Comparison of ENCODE assay signal across 14 mouse cellular contexts in genomic region chr12:21153279-21153707, GRCm38 (mm10).
DNase-seq lines count a peak whose midpoint lies in the region; ATAC-seq and TF ChIP-seq lines count a peak whose summit lies in the region.
"Had no signal": no experiment of that assay in that cellular context is flagged by ENCODE, and none has a peak within 500 bp of the region (broad histone marks: within the 10 kb centered on the region; RNA-seq: fewer than 3 reads in every experiment).

No protein-coding gene starts in this region.

- H3K9me3 ChIP-seq in midbrain, postnatal 0 days (ENCODE audit: low read length) = no peaks in the 10 kb centered on the region
- H3K9me3 ChIP-seq in midbrain, embryonic 11.5 days (ENCODE audit: control insufficient read depth, low read length) = no peaks in the 10 kb centered on the region
- H3K9me3 ChIP-seq: heart, embryonic 10.5 days; hindbrain, embryonic 15.5 days; limb, embryonic 13.5 days had no signal

- H3K27me3 ChIP-seq in midbrain, postnatal 0 days (ENCODE audit: insufficient read depth, low read length) = no peaks in the 10 kb centered on the region
- H3K27me3 ChIP-seq in midbrain, embryonic 11.5 days (ENCODE audit: control insufficient read depth, insufficient read depth, low read length) = no peaks in the 10 kb centered on the region
- H3K27me3 ChIP-seq: hindbrain, embryonic 15.5 days; limb, embryonic 13.5 days had no signal

- no peak overlapping the region for H3K4me3 ChIP-seq in midbrain, postnatal 0 days (ENCODE audit: low read depth, low read length)
- H3K4me3 ChIP-seq in midbrain, embryonic 11.5 days (ENCODE audit: low read depth, low read length) = no peak overlapping the region
- H3K4me3 ChIP-seq: heart, embryonic 10.5 days; hindbrain, embryonic 15.5 days; limb, embryonic 13.5 days; myocyte had no signal

- ATAC-seq in frontal cortex, adult (ENCODE audit: low TSS enrichment) = peak; percentile 89
- no peak for ATAC-seq in midbrain, postnatal 0 days (ENCODE audit: low FRiP score)
- no peak for ATAC-seq in midbrain, embryonic 11.5 days (ENCODE audit: low FRiP score)
- ATAC-seq: CD4-positive, CD25-positive, alpha-beta regulatory T cell, adult 4 months had no signal

- H3K4me1 ChIP-seq in midbrain, postnatal 0 days (ENCODE audit: insufficient read depth, low read length) = peaks cover 5% of the 10 kb centered on the region; the same call in 1 of the 2 replicates
- peaks cover 2% of the 10 kb centered on the region; the same call in 1 of the 2 replicates for H3K4me1 ChIP-seq in midbrain, embryonic 11.5 days (ENCODE audit: control insufficient read depth, insufficient read depth, low read length)

- TF ChIP-seq CTCF in midbrain, postnatal 0 days (IDR thresholded peaks at IDR 0.05) = no peak

- no peak for DNase-seq in frontal cortex, postnatal 25 days (ENCODE audit: low spot score in 2 of 2)
- no peak for DNase-seq in midbrain, postnatal 0 days (ENCODE audit: low spot score)
- no peak for DNase-seq in midbrain, embryonic 11.5 days (ENCODE audit: low spot score, missing footprints)
- peak; percentile 61 for DNase-seq in layer of hippocampus, adult 9-10 months (ENCODE audit: low spot score)
- peak; percentile 83 for DNase-seq in telencephalon, adult 2 months (ENCODE audit: low read depth, low spot score)
- DNase-seq in urinary bladder, postnatal 14 days (ENCODE audit: low spot score) = no peak
- DNase-seq: lung, adult 18-20 months had no signal

- H3K36me3 ChIP-seq in midbrain, postnatal 0 days (ENCODE audit: insufficient read depth, low read length) = no peaks in the 10 kb centered on the region
- no peaks in the 10 kb centered on the region for H3K36me3 ChIP-seq in midbrain, embryonic 11.5 days (ENCODE audit: control insufficient read depth, insufficient read depth, low read length)
- H3K36me3 ChIP-seq: heart, embryonic 10.5 days; hindbrain, embryonic 15.5 days; limb, embryonic 13.5 days had no signal

- H3K4me2 ChIP-seq in midbrain, postnatal 0 days (ENCODE audit: low read depth, low read length, poor library complexity, severe bottlenecking) = no peak overlapping the region
- no peak overlapping the region for H3K4me2 ChIP-seq in midbrain, embryonic 11.5 days
- H3K4me2 ChIP-seq: hindbrain, embryonic 15.5 days; limb, embryonic 13.5 days had no signal

- 71% methylated on average over 8 of the region's 8 CpGs for WGBS in midbrain, postnatal 0 days
- WGBS in midbrain, embryonic 11.5 days = 86% methylated on average over 8 of the region's 8 CpGs

- H3K9ac ChIP-seq in midbrain, postnatal 0 days (replicated peaks; ENCODE audit: low read length, poor library complexity, severe bottlenecking) = no peak overlapping the region
- no peak overlapping the region for H3K9ac ChIP-seq in midbrain, embryonic 11.5 days (ENCODE audit: low read length)
- H3K9ac ChIP-seq: hindbrain, embryonic 15.5 days; limb, embryonic 13.5 days had no signal

- H3K27ac ChIP-seq in midbrain, postnatal 0 days (ENCODE audit: low read depth, low read length) = 0 out of 2 replicates have a peak overlapping the region, but pooled peaks have one; percentile 18
- no peak overlapping the region for H3K27ac ChIP-seq in midbrain, embryonic 11.5 days (ENCODE audit: low read depth, low read length)
- H3K27ac ChIP-seq: heart, embryonic 10.5 days; hindbrain, embryonic 15.5 days; kidney, postnatal 0 days; limb, embryonic 13.5 days had no signal

Comparison
In these comparisons a context has a peak if more than half of its experiments do, and no peak if none do; other contexts are left out.
1. DNase-seq: peak in layer of hippocampus, adult 9-10 months (single experiment) and telencephalon, adult 2 months (single experiment); none in frontal cortex, postnatal 25 days (0 of 2), midbrain, postnatal 0 days (single experiment), midbrain, embryonic 11.5 days (single experiment) and urinary bladder, postnatal 14 days (single experiment).